Mouse (Mus musculus) MEL (cell line): ENCODE results near the gene Gm8439. TPM values are rescaled to one million over a fixed set of nuclear protein-coding genes. Genes with fewer than 3 reads are reported as not detected.

Experiments
- DNase-seq: peaks from one replicate; pipeline ENCODE4 v3.0.0; 2011; ENCODE audit warnings: low read depth, low spot score
- H3K27ac ChIP-seq: 2 replicates; pipeline ENCODE4 v1.5.1; 2012; ENCODE audit warnings: low read depth, mild to moderate bottlenecking, control low read depth, low read length, moderate library complexity; ENCODE audit not compliant: control insufficient read depth
- H3K27me3 ChIP-seq, 2 experiments: fragments of 150-350 bp in 1 of 2; sonication (generic) in 1 of 2; 2 replicates each; pipeline ENCODE4 v1.6.1; 2012; ENCODE audit warnings: low read length in 2 of 2, mild to moderate bottlenecking in 2 of 2, improper control_type of control experiment in 1 of 2, moderate library complexity in 1 of 2; ENCODE audit not compliant: insufficient read depth in 2 of 2, control insufficient read depth in 1 of 2
- H3K36me3 ChIP-seq, 2 experiments: 2 replicates each; pipeline ENCODE4 v1.6.1; 2012 to 2014; ENCODE audit warnings: low read length in 2 of 2, improper control_type of control experiment in 1 of 2, inconsistent platforms in 1 of 2, mild to moderate bottlenecking in 1 of 2; ENCODE audit not compliant: insufficient read depth in 2 of 2, control insufficient read depth in 1 of 2
- H3K4me1 ChIP-seq, 2 experiments: fragments of 150-350 bp in 1 of 2; sonication (generic) in 1 of 2; 2 replicates each; pipeline ENCODE4 v1.6.1; 2012; ENCODE audit warnings: low read length in 2 of 2, improper control_type of control experiment in 1 of 2, mild to moderate bottlenecking in 1 of 2; ENCODE audit not compliant: insufficient read depth in 2 of 2, control insufficient read depth in 1 of 2
- H3K4me3 ChIP-seq, 2 experiments: fragments of 150-350 bp in 1 of 2; sonication (generic) in 1 of 2; 2 replicates each; pipeline ENCODE4 v1.5.1; 2012; ENCODE audit warnings: low read depth in 2 of 2, low read length in 2 of 2, mild to moderate bottlenecking in 2 of 2, moderate library complexity in 2 of 2, control low read depth in 1 of 2, improper control_type of control experiment in 1 of 2; ENCODE audit not compliant: control insufficient read depth in 1 of 2, insufficient read depth in 1 of 2
- H3K79me2 ChIP-seq: 2 replicates; pipeline ENCODE4 v1.6.1; 2012; ENCODE audit warnings: mild to moderate bottlenecking, low read length, moderate library complexity; ENCODE audit not compliant: control insufficient read depth, poor library complexity, insufficient read depth
- H3K9ac ChIP-seq: 2 replicates; pipeline ENCODE4 v1.6.1; 2012; ENCODE audit warnings: low read depth, mild to moderate bottlenecking, control low read depth, low read length, moderate library complexity; ENCODE audit not compliant: control insufficient read depth, poor library complexity, severe bottlenecking
- H3K9me3 ChIP-seq: fragments of 150-350 bp; sonication (generic); replicated peaks from 2 replicates; pipeline ENCODE4 v1.6.1; 2012; ENCODE audit warnings: mild to moderate bottlenecking, low read length, improper control_type of control experiment, moderate library complexity; ENCODE audit not compliant: insufficient read depth
- BHLHE40 ChIP-seq: IDR thresholded peaks from 2 replicates; pipeline ENCODE4 v1.6.1; 2012; ENCODE audit warnings: low read depth, mild to moderate bottlenecking, inconsistent platforms, low read length, improper control_type of control experiment, borderline replicate concordance
- CHD1 ChIP-seq: IDR thresholded peaks from 2 replicates; pipeline ENCODE4 v1.6.1; 2012; ENCODE audit warnings: low read depth, mild to moderate bottlenecking, inconsistent platforms, low read length, improper control_type of control experiment
- CHD2 ChIP-seq: IDR thresholded peaks from 2 replicates; pipeline ENCODE4 v1.6.1; 2011; ENCODE audit warnings: low read length, improper control_type of control experiment
- CTCF ChIP-seq, 3 experiments: IDR thresholded peaks in 2 of 3; conservative IDR thresholded peaks in 1 of 3; 2 replicates each; pipeline ENCODE4 v1.5.1; 2011 to 2012; ENCODE audit warnings: low read length in 3 of 3, low read depth in 2 of 3, mild to moderate bottlenecking in 2 of 3, improper control_type of control experiment in 1 of 3, inconsistent platforms in 1 of 3, mixed read lengths in 1 of 3, moderate library complexity in 1 of 3; ENCODE audit not compliant: control insufficient read depth in 1 of 3, insufficient read depth in 1 of 3, poor library complexity in 1 of 3, severe bottlenecking in 1 of 3
- E2F4 ChIP-seq: IDR thresholded peaks from 2 replicates; pipeline ENCODE4 v1.6.1; 2011; ENCODE audit warnings: low read depth, low read length, improper control_type of control experiment, borderline replicate concordance
- ELF1 ChIP-seq: IDR thresholded peaks from 2 replicates; pipeline ENCODE4 v1.6.1; 2014; ENCODE audit warnings: low read depth, mild to moderate bottlenecking, inconsistent platforms, low read length, improper control_type of control experiment, moderate library complexity
- EP300 ChIP-seq, 2 experiments: IDR thresholded peaks; 2 replicates each; pipeline ENCODE4 v1.6.1; 2011; ENCODE audit warnings: improper control_type of control experiment in 2 of 2, low read length in 2 of 2, low read depth in 1 of 2, mild to moderate bottlenecking in 1 of 2
- ETS1 ChIP-seq: IDR thresholded peaks from 2 replicates; pipeline ENCODE4 v1.6.1; 2012; ENCODE audit warnings: low read depth, mild to moderate bottlenecking, inconsistent platforms, low read length, improper control_type of control experiment, moderate library complexity
- GABPA ChIP-seq: IDR thresholded peaks from 2 replicates; pipeline ENCODE4 v1.6.1; 2012; ENCODE audit warnings: low read depth, mild to moderate bottlenecking, inconsistent platforms, low read length, improper control_type of control experiment, moderate library complexity
- HCFC1 ChIP-seq: IDR thresholded peaks from 2 replicates; pipeline ENCODE4 v1.6.1; 2012; ENCODE audit warnings: low read depth, mild to moderate bottlenecking, inconsistent platforms, low read length, improper control_type of control experiment, moderate library complexity
- JUND ChIP-seq: IDR thresholded peaks from 2 replicates; pipeline ENCODE4 v1.6.1; 2011; ENCODE audit warnings: low read depth, mild to moderate bottlenecking, improper control_type of control experiment, low read length
- KAT2A ChIP-seq: conservative IDR thresholded peaks from 2 replicates; pipeline ENCODE4 v1.6.1; 2012; ENCODE audit warnings: low read depth, low read length, improper control_type of control experiment, inconsistent platforms
- MAFK ChIP-seq: IDR thresholded peaks from 2 replicates; pipeline ENCODE4 v1.6.1; 2011; ENCODE audit warnings: low read depth, mild to moderate bottlenecking, low read length, improper control_type of control experiment, borderline replicate concordance
- MAX ChIP-seq: IDR thresholded peaks from 2 replicates; pipeline ENCODE4 v1.6.1; 2011; ENCODE audit warnings: low read length, improper control_type of control experiment
- MAZ ChIP-seq: IDR thresholded peaks from 2 replicates; pipeline ENCODE4 v1.6.1; 2012; ENCODE audit warnings: low read depth, mild to moderate bottlenecking, inconsistent platforms, low read length, improper control_type of control experiment
- MXI1 ChIP-seq: IDR thresholded peaks from 2 replicates; pipeline ENCODE4 v1.6.1; 2011; ENCODE audit warnings: mild to moderate bottlenecking, low read depth, low read length, improper control_type of control experiment
- MYB ChIP-seq: IDR thresholded peaks from 2 replicates; pipeline ENCODE4 v1.6.1; 2011; ENCODE audit warnings: mild to moderate bottlenecking, low read depth, low read length, improper control_type of control experiment
- MYC ChIP-seq: IDR thresholded peaks from 2 replicates; pipeline ENCODE4 v1.6.1; 2011; ENCODE audit warnings: low read depth, mild to moderate bottlenecking, low read length, improper control_type of control experiment, moderate library complexity
- POLR2A ChIP-seq, 2 experiments: IDR thresholded peaks; 2 replicates each; pipeline ENCODE4 v1.6.1; 2011 to 2012; ENCODE audit warnings: low read length in 2 of 2, mild to moderate bottlenecking in 2 of 2, control low read depth in 1 of 2, improper control_type of control experiment in 1 of 2, low read depth in 1 of 2, moderate library complexity in 1 of 2; ENCODE audit not compliant: control insufficient read depth in 1 of 2, insufficient read depth in 1 of 2, poor library complexity in 1 of 2
- POLR2AphosphoS2 ChIP-seq: IDR thresholded peaks from 2 replicates; pipeline ENCODE4 v1.6.1; 2011; ENCODE audit warnings: low read length, improper control_type of control experiment
- RAD21 ChIP-seq: IDR thresholded peaks from 2 replicates; pipeline ENCODE4 v1.6.1; 2011; ENCODE audit warnings: mild to moderate bottlenecking, low read depth, low read length, improper control_type of control experiment
- RCOR1 ChIP-seq: IDR thresholded peaks from 2 replicates; pipeline ENCODE4 v1.6.1; 2012; ENCODE audit warnings: low read depth, mild to moderate bottlenecking, inconsistent platforms, low read length, improper control_type of control experiment
- SIN3A ChIP-seq: IDR thresholded peaks from 2 replicates; pipeline ENCODE4 v1.6.1; 2012; ENCODE audit warnings: low read length, improper control_type of control experiment, inconsistent platforms
- SMC3 ChIP-seq: IDR thresholded peaks from 2 replicates; pipeline ENCODE4 v1.6.1; 2011; ENCODE audit warnings: low read depth, low read length, improper control_type of control experiment
- TAL1 ChIP-seq: IDR thresholded peaks from 2 replicates; pipeline ENCODE4 v1.6.1; 2012; ENCODE audit warnings: mild to moderate bottlenecking, inconsistent platforms, low read length, moderate library complexity, mixed read lengths
- TBP ChIP-seq: IDR thresholded peaks from 2 replicates; pipeline ENCODE4 v1.8.0; 2011; ENCODE audit warnings: low read depth, low read length, improper control_type of control experiment
- TCF12 ChIP-seq: IDR thresholded peaks from 2 replicates; pipeline ENCODE4 v1.6.1; 2014; ENCODE audit warnings: low read depth, mild to moderate bottlenecking, inconsistent platforms, low read length, improper control_type of control experiment, moderate library complexity
- UBTF ChIP-seq: IDR thresholded peaks from 2 replicates; pipeline ENCODE4 v1.6.1; 2012; ENCODE audit warnings: low read depth, mild to moderate bottlenecking, inconsistent platforms, low read length, improper control_type of control experiment, moderate library complexity, borderline replicate concordance; ENCODE audit not compliant: insufficient read depth
- USF1 ChIP-seq: IDR thresholded peaks from 2 replicates; pipeline ENCODE4 v1.6.1; 2014; ENCODE audit warnings: low read depth, mild to moderate bottlenecking, inconsistent platforms, low read length, improper control_type of control experiment, moderate library complexity
- ZC3H11A ChIP-seq: IDR thresholded peaks from 2 replicates; pipeline ENCODE4 v1.6.1; 2012; ENCODE audit warnings: low read depth, mild to moderate bottlenecking, inconsistent platforms, low read length, improper control_type of control experiment
- ZKSCAN1 ChIP-seq: IDR thresholded peaks from 2 replicates; pipeline ENCODE4 v1.6.1; 2012; ENCODE audit warnings: low read depth, mild to moderate bottlenecking, inconsistent platforms, low read length, improper control_type of control experiment, moderate library complexity
- ZMIZ1 ChIP-seq: IDR thresholded peaks from 2 replicates; pipeline ENCODE4 v1.6.1; 2012; ENCODE audit warnings: low read depth, mild to moderate bottlenecking, inconsistent platforms, low read length, improper control_type of control experiment, moderate library complexity
- ZNF384 ChIP-seq: IDR thresholded peaks from 2 replicates; pipeline ENCODE4 v1.6.1; 2012; ENCODE audit warnings: low read depth, mild to moderate bottlenecking, inconsistent platforms, low read length, improper control_type of control experiment
- polyA plus RNA-seq, 2 experiments: library from polyadenylated mRNA; stranded (reverse) in 1 of 2; unstranded in 1 of 2; fragments of >175 nt in 1 of 2; fragments of >200 nt in 1 of 2; gene quantifications; 2 replicates each; pipeline versions ENCODE4 v1.2.1 to v1.2.4; 2012; ENCODE audit warnings: low replicate concordance in 2 of 2, low read depth in 1 of 2; ENCODE audit not compliant: insufficient read length in 2 of 2, insufficient read depth in 1 of 2, missing spikeins in 1 of 2
- total RNA-seq: library from RNA; depleted of rRNA; stranded (reverse); fragments of 300-350 nt; gene quantifications from 2 replicates; pipeline ENCODE4 v1.2.3, GENCODE M21; 2012

Gene Gm8439
- total and polyA plus RNA-seq, 3 experiments, result not detected

DNA sequence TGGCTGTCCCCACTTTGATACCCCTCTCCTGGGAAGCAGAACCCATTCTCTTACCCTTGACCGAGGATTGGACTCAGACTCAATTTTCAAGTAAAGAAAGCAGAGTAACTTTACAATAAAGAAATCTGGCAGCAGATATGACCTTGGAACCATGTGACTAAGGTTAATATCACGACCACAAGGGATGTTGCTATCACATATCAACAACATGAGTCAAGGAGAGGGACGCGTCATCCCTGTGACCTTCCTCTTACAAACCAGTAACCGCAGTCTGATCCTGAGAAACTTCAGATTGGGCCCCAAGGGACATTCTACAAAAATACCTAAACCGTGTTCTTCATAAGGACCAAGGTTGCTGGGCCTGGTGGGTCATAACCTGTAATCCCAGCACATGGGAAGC is 39.2 kb downstream of the Gm8439 start (continued):
- TF ChIP-seq POLR2AphosphoS2, result no peak
- TF ChIP-seq CHD1, result no peak
- no peak for TF ChIP-seq MAX
- no peak for TF ChIP-seq ZKSCAN1
- TF ChIP-seq GABPA, result no peak
- TF ChIP-seq RAD21, result no peak
- peak; percentile 39; the same call in 1 of the 2 replicates for TF ChIP-seq BHLHE40
- no peak for TF ChIP-seq ZC3H11A
- no peak for TF ChIP-seq KAT2A
- TF ChIP-seq SIN3A, result no peak
- TF ChIP-seq ETS1, result peak; percentile 76
- TF ChIP-seq USF1, result peak; percentile 77
- TF ChIP-seq EP300 (IDR thresholded peaks at IDR 0.05; ENCODE audit: low read depth in 1 of 2, low read length in 2 of 2), result peak; percentile 41 to 73; a peak in 3 of 4 replicates

- H3K27me3 ChIP-seq, result no peaks in the 10 kb centered on the region
- no peaks in the 10 kb centered on the region for H3K9me3 ChIP-seq
- peak; percentile 90 for DNase-seq
- H3K36me3 ChIP-seq, result peaks cover 0 to 60% of the 10 kb centered on the region in 2 experiments; a peak in 2 of 4 replicates
- H3K27ac ChIP-seq, result peak overlapping the region; percentile 100
- no peak overlapping the region for H3K4me3 ChIP-seq
- peak overlapping the region; percentile 41 for H3K9ac ChIP-seq
- peaks cover 50 to 61% of the 10 kb centered on the region in 2 experiments for H3K4me1 ChIP-seq
- H3K79me2 ChIP-seq, result no peaks in the 10 kb centered on the region; the same call in 1 of the 2 replicates
- peak; percentile 55; the same call in 1 of the 2 replicates for TF ChIP-seq HCFC1
- peak; percentile 86 for TF ChIP-seq MYC
- no peak for TF ChIP-seq RAD21
- TF ChIP-seq USF1, result peak; percentile 79
- 0 out of 2 replicates have a peak, but pooled peaks have one; percentile 2 for TF ChIP-seq SMC3
- TF ChIP-seq RCOR1, result peak; percentile 79
- peak; percentile 96 for TF ChIP-seq EP300 (IDR thresholded peaks at IDR 0.05; ENCODE audit: low read depth in 1 of 2, low read length in 2 of 2)
- TF ChIP-seq MAZ, result peak; percentile 99
- TF ChIP-seq POLR2A (IDR thresholded peaks at IDR 0.05; ENCODE audit: control insufficient read depth in 1 of 2, insufficient read depth in 1 of 2, low read depth in 1 of 2, low read length in 2 of 2, poor library complexity in 1 of 2), result peak in 1 of 2 experiments; percentile 34; a peak in 1 of 4 replicates
- no peak for TF ChIP-seq CTCF (IDR thresholded peaks at IDR 0.05 in 2 of 3, conservative IDR thresholded peaks at IDR 0.05 in 1 of 3; ENCODE audit: control insufficient read depth in 1 of 3, insufficient read depth in 1 of 3, low read depth in 2 of 3, low read length in 3 of 3, poor library complexity in 1 of 3, severe bottlenecking in 1 of 3)
- TF ChIP-seq MAX, result peak; percentile 95
- TF ChIP-seq TBP, result peak; percentile 64
- peak; percentile 87 for TF ChIP-seq BHLHE40
- TF ChIP-seq E2F4, result peak; percentile 76; the same call in 1 of the 2 replicates
- peak; percentile 97 for TF ChIP-seq ZNF384
- peak; percentile 74 for TF ChIP-seq MXI1
- peak; percentile 94 for TF ChIP-seq ETS1
- TF ChIP-seq CHD2, result peak; percentile 54; the same call in 1 of the 2 replicates
- no peak for TF ChIP-seq ELF1
- TF ChIP-seq GABPA, result no peak
- TF ChIP-seq SIN3A, result peak; percentile 88
- TF ChIP-seq ZC3H11A, result no peak
- TF ChIP-seq MAFK, result peak; percentile 72; the same call in 1 of the 2 replicates
- 0 out of 2 replicates have a peak, but pooled peaks have one; percentile 27 for TF ChIP-seq ZMIZ1
- TF ChIP-seq TCF12, result peak; percentile 97
- peak; percentile 92 for TF ChIP-seq MYB
- no peak for TF ChIP-seq POLR2AphosphoS2
- TF ChIP-seq JUND, result no peak
- peak; percentile 71 for TF ChIP-seq TAL1
- no peak for TF ChIP-seq UBTF
These were observed 41.8 kb downstream of the Gm8439 start for GRCm38 (mm10) chr4:120630218-120630931.
